Mouse (Mus musculus) T-helper 1 cell (primary cell): ENCODE data around the gene Adh4.
"Not testable (repeated sequence)": the region's sequence is repeated elsewhere in the genome, so short reads cannot be mapped to it uniquely, and the experiment has no call there.

Experiments
- in situ Hi-C: fragments of 300-600 bp; cut with MboI, MseI; formaldehyde crosslinking; loops from one replicate; pipeline ENCODE4 v1.15.1; 2025; ENCODE audit warnings: high pct_unique_total_duplicates

Adh4 gene

GRCm38 (mm10) chr3:138443465-138443771 lies 28.2 kb downstream of the Adh4 start:
- in situ Hi-C loops: loop anchor here (5.0 to 10.0 kb wide), 2 partner anchors 221 to 1539 kb away; no protein-coding TSS in a partner anchor

- in situ Hi-C loops: loop anchor here (10.0 kb wide), 1 partner anchor 1543 kb away; no protein-coding TSS in a partner anchor
Observed at GRCm38 (mm10) chr3:138448077-138448860, 33.0 kb downstream of the Adh4 start.

- in situ Hi-C loops: no loop called here
Observed at GRCm38 (mm10) chr3:138452169-138452568, 36.9 kb downstream of the Adh4 start.

GRCm38 (mm10) chr3:138454234-138454633 lies 39.0 kb downstream of the Adh4 start:
- in situ Hi-C loops: no loop called here

GRCm38 (mm10) chr3:138454711-138455435 lies 39.6 kb downstream of the Adh4 start:
- in situ Hi-C loops: no loop called here

- in situ Hi-C loops: no loop called here
Observed at GRCm38 (mm10) chr3:138458441-138458840, 43.2 kb downstream of the Adh4 start.

- in situ Hi-C loops: no loop called here
Observed at GRCm38 (mm10) chr3:138460260-138460659, 45.0 kb downstream of the Adh4 start.

- in situ Hi-C loops: no loop called here
Observed at GRCm38 (mm10) chr3:138461832-138462231, 46.6 kb downstream of the Adh4 start.

GRCm38 (mm10) chr3:138463137-138463536 lies 47.9 kb downstream of the Adh4 start:
- in situ Hi-C loops: no loop called here

GRCm38 (mm10) chr3:138463807-138464206 lies 48.5 kb downstream of the Adh4 start:
- in situ Hi-C loops: no loop called here

- in situ Hi-C loops: no loop called here
Observed at GRCm38 (mm10) chr3:138464573-138465147, 49.4 kb downstream of the Adh4 start.

GRCm38 (mm10) chr3:138466656-138467055 lies 51.4 kb downstream of the Adh4 start:
- in situ Hi-C loops: not testable (repeated sequence)

GRCm38 (mm10) chr3:138471066-138471465 lies 55.8 kb downstream of the Adh4 start:
- in situ Hi-C loops: no loop called here

- in situ Hi-C loops: no loop called here
Observed at GRCm38 (mm10) chr3:138479489-138479888, 64.2 kb downstream of the Adh4 start.
